Mouse (Mus musculus): ENCODE results near the gene Casz1. TPM values are rescaled to one million over a fixed set of nuclear protein-coding genes. Genes with fewer than 3 reads are reported as not detected.

Casz1 gene
- polyA plus RNA-seq, 1 experiment from 2014 or later, result 7.6 TPM

GRCm38 (mm10) chr4:148993948-148994347, 189.7 kb downstream of the Casz1 start:
- no peaks in the 10 kb centered on the region for H3K9me3 ChIP-seq (ENCODE audit: control insufficient read depth, low read length)

GRCm38 (mm10) chr4:149000746-149001145, 196.5 kb downstream of the Casz1 start:
- H3K27ac ChIP-seq (ENCODE audit: low read depth, low read length), result no peak overlapping the region
- no peak for ATAC-seq (ENCODE audit: low FRiP score, low TSS enrichment)
- H3K4me3 ChIP-seq (ENCODE audit: low read length), result no peak overlapping the region
- H3K4me2 ChIP-seq (replicated peaks; ENCODE audit: low read depth, low read length), result no peak overlapping the region
- no peak overlapping the region for H3K9ac ChIP-seq (ENCODE audit: low read depth, low read length)
- H3K36me3 ChIP-seq (ENCODE audit: control insufficient read depth, insufficient read depth, low read length), result no peaks in the 10 kb centered on the region
- no peaks in the 10 kb centered on the region for H3K9me3 ChIP-seq (ENCODE audit: control insufficient read depth, low read length)
- no peaks in the 10 kb centered on the region for H3K4me1 ChIP-seq (ENCODE audit: control insufficient read depth, insufficient read depth, low read length)
- H3K27me3 ChIP-seq (ENCODE audit: control insufficient read depth, insufficient read depth, low read length), result no peaks in the 10 kb centered on the region
- WGBS, result 88% methylated on average over 6 of the region's 6 CpGs

More at GRCm38 (mm10) chr4:148993948-148994347, 189.7 kb downstream of the Casz1 start:
- Histone ChIP-seq H3K27ac (ENCODE audit: low read depth, low read length) (no peak overlapping the region), H3K4me3 (ENCODE audit: low read length) (no peak overlapping the region), H3K4me1 (ENCODE audit: control insufficient read depth, insufficient read depth, low read length) (peaks cover 17% of the 10 kb centered on the region), H3K9ac (ENCODE audit: low read depth, low read length) (no peak overlapping the region), H3K36me3 (ENCODE audit: control insufficient read depth, insufficient read depth, low read length) (no peaks in the 10 kb centered on the region), H3K4me2 (replicated peaks; ENCODE audit: low read depth, low read length) (no peak overlapping the region), H3K27me3 (ENCODE audit: control insufficient read depth, insufficient read depth, low read length) (no peaks in the 10 kb centered on the region)
- 81% methylated on average over 5 of the region's 5 CpGs for WGBS
- ATAC-seq (ENCODE audit: low FRiP score, low TSS enrichment), result no peak

GRCm38 (mm10) chr4:149001515-149001914, 197.3 kb downstream of the Casz1 start:
- no peaks in the 10 kb centered on the region for H3K27me3 ChIP-seq (ENCODE audit: control insufficient read depth, insufficient read depth, low read length)
- WGBS, result 82% methylated on average over 5 of the region's 5 CpGs
- H3K9ac ChIP-seq (ENCODE audit: low read depth, low read length), result no peak overlapping the region
- no peaks in the 10 kb centered on the region for H3K9me3 ChIP-seq (ENCODE audit: control insufficient read depth, low read length)
- no peaks in the 10 kb centered on the region for H3K4me1 ChIP-seq (ENCODE audit: control insufficient read depth, insufficient read depth, low read length)
- ATAC-seq (ENCODE audit: low FRiP score, low TSS enrichment), result no peak
- H3K4me3 ChIP-seq (ENCODE audit: low read length), result no peak overlapping the region
- H3K36me3 ChIP-seq (ENCODE audit: control insufficient read depth, insufficient read depth, low read length), result no peaks in the 10 kb centered on the region
- H3K4me2 ChIP-seq (replicated peaks; ENCODE audit: low read depth, low read length), result no peak overlapping the region
- no peak overlapping the region for H3K27ac ChIP-seq (ENCODE audit: low read depth, low read length)

- Histone ChIP-seq H3K27ac (ENCODE audit: low read depth, low read length) (no peak overlapping the region), H3K9ac (ENCODE audit: low read depth, low read length) (no peak overlapping the region), H3K36me3 (ENCODE audit: control insufficient read depth, insufficient read depth, low read length) (no peaks in the 10 kb centered on the region), H3K9me3 (ENCODE audit: control insufficient read depth, low read length) (no peaks in the 10 kb centered on the region), H3K4me2 (replicated peaks; ENCODE audit: low read depth, low read length) (no peak overlapping the region), H3K4me3 (ENCODE audit: low read length) (no peak overlapping the region), H3K4me1 (ENCODE audit: control insufficient read depth, insufficient read depth, low read length) (no peaks in the 10 kb centered on the region), H3K27me3 (ENCODE audit: control insufficient read depth, insufficient read depth, low read length) (no peaks in the 10 kb centered on the region)
- no peak for ATAC-seq (ENCODE audit: low FRiP score, low TSS enrichment)
- 94% methylated on average over 11 of the region's 11 CpGs for WGBS
Measured at GRCm38 (mm10) chr4:149002441-149003093, 198.3 kb downstream of the Casz1 start.

Other genes starting within 250 kb of the Casz1 start
- gene Exosc10, start 246.0 kb upstream of the Casz1 start, polyA plus RNA-seq (2014; fragmentation: Nextera tagmentation; extraction: Ambion mirVana), result 65.7 and 101 TPM in 2 replicates
- gene Srm, start 212.9 kb upstream of the Casz1 start, polyA plus RNA-seq (2014; fragmentation: Nextera tagmentation; extraction: Ambion mirVana), result 214 and 242 TPM in 2 replicates
- gene Masp2, start 201.9 kb upstream of the Casz1 start, polyA plus RNA-seq (2014; fragmentation: Nextera tagmentation; extraction: Ambion mirVana), result 0.37 TPM in 1 of 2 replicates, not detected in the other
- 183 TPM in 2 replicates for gene Tardbp, start 177.4 kb upstream of the Casz1 start, polyA plus RNA-seq (2014; fragmentation: Nextera tagmentation; extraction: Ambion mirVana)
- gene Gm572, start 161.1 kb upstream of the Casz1 start, polyA plus RNA-seq (2014; fragmentation: Nextera tagmentation; extraction: Ambion mirVana), result not detected in 2 replicates

Measured in kidney, embryonic 14.5 days (tissue).